Mouse (Mus musculus) liver, postnatal 0 days (tissue): Measurements from ENCODE around the gene Yif1b. TPM values are rescaled to one million over a fixed set of nuclear protein-coding genes. Genes with fewer than 3 reads are reported as not detected.
A peak's percentile ranks its signal among the peaks of the same experiment; 100 is the strongest.

Source experiments
- ATAC-seq: fragments of 200-750 bp; cut with Nextera tagmentation; 2 replicates; pipeline ENCODE4 v1.8.0; 2017; ENCODE audit warnings: mild to moderate bottlenecking, moderate library complexity
- DNase-seq: peaks from one replicate; pipeline ENCODE4 v3.0.0-alpha.2; 2016
- H3K27ac ChIP-seq: fragments of 300-500 bp; sonication (generic); 2 replicates; pipeline ENCODE4 v1.5.1; 2014; ENCODE audit warnings: antibody characterized with exemption, moderate library complexity, mild to moderate bottlenecking, low read depth
- H3K27me3 ChIP-seq: fragments of 300-500 bp; sonication (generic); 2 replicates; pipeline ENCODE4 v1.6.1; 2014; ENCODE audit warnings: low read length, control low read depth, mixed read lengths; ENCODE audit not compliant: insufficient read depth
- H3K36me3 ChIP-seq: fragments of 300-500 bp; sonication (generic); replicated peaks from 2 replicates; pipeline ENCODE4 v1.6.1; 2014; ENCODE audit warnings: mild to moderate bottlenecking, control low read depth, low read length, moderate library complexity, mixed read lengths; ENCODE audit not compliant: insufficient read depth
- H3K4me1 ChIP-seq: fragments of 300-500 bp; sonication (generic); 2 replicates; pipeline ENCODE4 v1.6.1; 2014; ENCODE audit warnings: antibody characterized with exemption, mild to moderate bottlenecking, control low read depth; ENCODE audit not compliant: insufficient read depth
- H3K4me2 ChIP-seq: fragments of 300-500 bp; sonication (generic); 2 replicates; pipeline ENCODE4 v1.6.1; 2014; ENCODE audit warnings: low read depth, mild to moderate bottlenecking, low read length, moderate library complexity, mixed read lengths
- H3K4me3 ChIP-seq: fragments of 300-500 bp; sonication (generic); 2 replicates; pipeline ENCODE4 v1.5.1; 2014; ENCODE audit warnings: low read depth, low read length
- H3K9ac ChIP-seq: fragments of 300-500 bp; sonication (generic); replicated peaks from 2 replicates; pipeline ENCODE4 v1.6.1; 2014; ENCODE audit warnings: mild to moderate bottlenecking, moderate library complexity
- H3K9me3 ChIP-seq: fragments of 300-500 bp; sonication (generic); 2 replicates; pipeline ENCODE4 v1.6.1; 2016; ENCODE audit warnings: mild to moderate bottlenecking, control low read depth, low read length, mixed read lengths
- CTCF ChIP-seq: sonication (generic); IDR thresholded peaks from 2 replicates; pipeline ENCODE4 v1.5.1; 2016; ENCODE audit warnings: antibody characterized with exemption, low read depth
- EP300 ChIP-seq: IDR thresholded peaks from 2 replicates; pipeline ENCODE4 v1.6.1; 2016; ENCODE audit warnings: antibody characterized with exemption, low read depth, mild to moderate bottlenecking
- WGBS: fragments of 180-500 bp; shearing (Covaris S2); extraction: QIAGEN DNeasy Blood & Tissue Kit; methylation state at CpG from one replicate; pipeline ENCODE4 v1.1.7; 2014; ENCODE audit not compliant: insufficient replicate concordance; 5-methylcytosine and 5-hydroxymethylcytosine counted together
- polyA plus RNA-seq: library from polyadenylated mRNA; unstranded; fragments of >200 nt; fragmentation: Nextera tagmentation; extraction: Ambion mirVana; gene quantifications from 2 replicates; pipeline ENCODE4 v1.2.1, GENCODE M21; 2015

Gene Yif1b
- polyA plus RNA-seq, 1 experiment from 2014 or later, result 46.8 TPM

DNA sequence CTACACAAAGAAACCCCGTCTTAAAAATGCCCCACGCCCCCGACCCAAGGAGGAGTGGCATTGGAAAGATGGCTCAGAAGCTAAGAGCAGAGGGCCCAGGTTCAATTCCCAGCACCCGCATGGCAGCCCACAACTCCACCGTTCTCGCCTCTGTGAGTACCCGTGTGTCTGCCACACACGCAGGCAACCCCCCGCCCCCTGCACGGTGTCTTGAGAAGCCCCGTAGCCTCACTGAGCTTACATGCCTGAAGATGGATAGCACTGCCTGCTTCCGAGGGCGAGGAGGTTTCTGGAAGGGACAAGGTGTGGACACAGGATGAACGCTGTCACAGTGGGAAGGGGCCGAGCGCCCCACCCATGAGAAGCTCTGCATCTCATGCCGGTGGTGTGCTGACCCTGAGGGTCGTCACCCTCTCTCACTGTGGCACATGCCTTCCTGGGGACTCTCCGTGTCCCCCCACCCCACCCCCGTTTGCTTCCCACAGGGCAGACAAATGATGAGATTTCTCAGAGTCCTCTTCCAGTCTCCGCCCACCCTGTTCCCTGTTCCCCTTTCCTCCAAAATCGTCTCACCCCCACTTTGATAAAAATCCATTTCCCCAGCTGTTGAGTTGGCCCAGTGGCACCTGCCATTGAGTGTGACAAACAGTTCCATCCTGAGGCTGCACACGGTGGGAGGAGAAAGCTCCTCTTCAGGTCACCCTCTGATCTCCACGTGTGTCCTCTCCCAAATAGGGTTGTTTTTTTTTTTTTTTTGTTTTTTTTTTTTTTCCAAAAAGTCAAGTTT, 57.9 kb downstream of the Yif1b start:
- Histone ChIP-seq H3K27ac (no peak overlapping the region), H3K4me3 (no peak overlapping the region), H3K9ac (no peak overlapping the region), H3K36me3 (no peaks in the 10 kb centered on the region), H3K9me3 (no peaks in the 10 kb centered on the region), H3K4me1 (peaks cover 7% of the 10 kb centered on the region), H3K4me2 (no peak overlapping the region), H3K27me3 (no peaks in the 10 kb centered on the region)
- no peak for ATAC-seq
- no peak for DNase-seq
- TF ChIP-seq CTCF (no peak), EP300 (no peak)
- WGBS, result 76% methylated on average over 24 of the region's 24 CpGs

GRCm38 (mm10) chr7:29296998-29297397, 58.9 kb downstream of the Yif1b start:
- Histone ChIP-seq H3K4me2 (no peak overlapping the region), H3K27ac (no peak overlapping the region), H3K9me3 (no peaks in the 10 kb centered on the region), H3K4me1 (peaks cover 2% of the 10 kb centered on the region; the same call in 1 of the 2 replicates), H3K36me3 (no peaks in the 10 kb centered on the region), H3K9ac (no peak overlapping the region), H3K4me3 (no peak overlapping the region), H3K27me3 (0 out of 2 replicates have a peak, but pooled peaks cover 2% of the 10 kb centered on the region)
- no peak for TF ChIP-seq EP300
- peak; percentile 92 for TF ChIP-seq CTCF
- WGBS, result 12% methylated on average over 10 of the region's 10 CpGs
- ATAC-seq, result peak; percentile 49; the same call in 1 of the 2 replicates
- peak; percentile 67 for DNase-seq

Other genes with a start within 250 kb of the Yif1b start
- 0.09 and 0.33 TPM in 2 replicates for gene Ryr1, start 113.2 kb upstream of the Yif1b start, polyA plus RNA-seq
- 0.94 and 1.7 TPM in 2 replicates for gene Rasgrp4, start 103.5 kb upstream of the Yif1b start, polyA plus RNA-seq
- 10.5 and 12.5 TPM in 2 replicates for gene Fam98c, start 82.1 kb upstream of the Yif1b start, polyA plus RNA-seq
- not detected in 2 replicates for gene Ggn, start 68.1 kb upstream of the Yif1b start, polyA plus RNA-seq
- 0.13 and 0.21 TPM in 2 replicates for gene Spred3, start 67.9 kb upstream of the Yif1b start, polyA plus RNA-seq
- gene Psmd8, start 57.6 kb upstream of the Yif1b start, polyA plus RNA-seq, result 143 TPM in 2 replicates
- gene Catsperg1, start 24.3 kb upstream of the Yif1b start, polyA plus RNA-seq, result 0.09 and 0.17 TPM in 2 replicates
- gene Kcnk6, start 5.8 kb upstream of the Yif1b start, polyA plus RNA-seq, result 0.90 and 1.4 TPM in 2 replicates
- gene 2200002D01Rik, start 10.1 kb downstream of the Yif1b start, polyA plus RNA-seq, result 1.9 and 3.3 TPM in 2 replicates
- 84.8 and 94.7 TPM in 2 replicates for gene Spint2, start 43.6 kb downstream of the Yif1b start, polyA plus RNA-seq
- gene Ppp1r14a, start 51.0 kb downstream of the Yif1b start, polyA plus RNA-seq, result 5.5 and 5.8 TPM in 2 replicates
- 0.63 and 0.69 TPM in 2 replicates for gene Dpf1, start 65.6 kb downstream of the Yif1b start, polyA plus RNA-seq